Mouse (Mus musculus) mammary gland, adult 2 months (tissue): Measurements from ENCODE around the gene Sat1. TPM values are rescaled to one million over a fixed set of nuclear protein-coding genes. Genes with fewer than 3 reads are reported as not detected.

ENCODE experiments used
- polyA plus RNA-seq: library from polyadenylated mRNA; depleted of rRNA; stranded (reverse); fragments of >200 nt; gene quantifications from 2 replicates; pipeline ENCODE4 v1.2.3, GENCODE M21; 2012; ENCODE audit warnings: low replicate concordance; rRNA removed

The Sat1 gene
- polyA plus RNA-seq: 17.6 and 51.3 TPM in 2 replicates

DNA sequence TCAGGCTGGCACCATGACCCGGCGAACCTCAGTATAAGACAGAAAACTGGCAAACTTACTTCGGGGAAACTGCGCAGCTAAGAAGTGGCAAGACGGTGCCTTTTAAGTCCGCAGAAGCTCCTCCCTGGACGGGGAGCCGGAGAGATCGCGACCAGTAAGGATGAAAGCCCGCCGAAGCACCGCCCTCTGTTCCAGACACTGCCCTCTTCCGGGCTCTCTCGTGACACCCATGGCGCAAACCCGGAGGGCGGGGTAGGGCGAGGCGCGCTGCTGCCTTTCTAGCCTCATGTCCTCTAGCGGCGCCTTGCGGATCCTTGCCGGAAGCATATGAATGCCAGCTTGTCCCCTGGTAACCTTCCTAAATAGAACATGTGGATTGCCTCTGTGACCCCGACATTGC is at the start of gene Sat1:
TSS of gene Sat1 (minus strand) at position 179 of the 400 bp plus-strand sequence.

GRCm38 (mm10) chrX:155262235-155262914 is 46.1 kb upstream of the Sat1 start, which contains the start of gene Acot9:
TSS of gene Acot9 (plus strand) at chrX:155262443.

Other genes starting within 250 kb of the Sat1 start
- not detected in 2 replicates for gene Magea8, start 220.6 kb downstream of the Sat1 start, polyA plus RNA-seq
- not detected in 2 replicates for gene Magea5, start 153.3 kb downstream of the Sat1 start, polyA plus RNA-seq
- gene Magea1, start 126.7 kb downstream of the Sat1 start, polyA plus RNA-seq: not detected in 2 replicates
- not detected in 2 replicates for gene Magea2, start 122.8 kb downstream of the Sat1 start, polyA plus RNA-seq
- gene Cldn34b2, start 88.0 kb downstream of the Sat1 start, polyA plus RNA-seq: not detected in 2 replicates
- 10.8 and 24.0 TPM in 2 replicates for gene Acot9, start 46.0 kb upstream of the Sat1 start, polyA plus RNA-seq
- 37.0 and 55.4 TPM in 2 replicates for gene Prdx4, start 124.3 kb upstream of the Sat1 start, polyA plus RNA-seq